Mouse (Mus musculus) lung, postnatal 4 days (tissue): ENCODE measurements at regions not wholly inside any gene's neighbourhood (a gene's known extent, or its start where the extent isn't known, plus 50 kb on each side); places are given as distances from the start of the nearest gene placed in this dataset.
"Not testable (repeated sequence)": the region's sequence is repeated elsewhere in the genome, so short reads cannot be mapped to it uniquely, and the experiment has no call there.

Experiments
- DNase-seq, 2 experiments: peaks; one replicate each; pipeline ENCODE4 v3.0.0; 2021

DNA sequence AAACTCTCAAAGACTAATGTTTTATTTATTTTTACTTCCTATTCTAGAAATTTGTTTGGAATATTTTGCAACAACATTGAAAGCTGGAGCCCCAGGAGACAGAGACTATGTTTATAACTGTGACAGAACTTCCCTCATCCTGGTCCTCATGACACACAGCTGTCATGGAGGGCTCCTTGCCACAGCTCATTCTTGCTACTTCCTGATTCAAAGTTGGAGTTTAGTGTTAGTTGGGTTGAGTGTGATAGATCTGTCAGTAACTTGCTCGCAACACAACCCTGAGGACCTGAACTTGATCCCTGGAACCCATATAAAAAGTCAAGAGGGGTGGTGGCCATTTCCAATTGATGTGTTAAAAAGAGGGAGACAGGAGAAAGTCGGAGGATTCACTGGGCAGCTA, 328.3 kb upstream of the Nox3 start:
- peak in 1 of 2 experiments; percentile 31 for DNase-seq

DNA sequence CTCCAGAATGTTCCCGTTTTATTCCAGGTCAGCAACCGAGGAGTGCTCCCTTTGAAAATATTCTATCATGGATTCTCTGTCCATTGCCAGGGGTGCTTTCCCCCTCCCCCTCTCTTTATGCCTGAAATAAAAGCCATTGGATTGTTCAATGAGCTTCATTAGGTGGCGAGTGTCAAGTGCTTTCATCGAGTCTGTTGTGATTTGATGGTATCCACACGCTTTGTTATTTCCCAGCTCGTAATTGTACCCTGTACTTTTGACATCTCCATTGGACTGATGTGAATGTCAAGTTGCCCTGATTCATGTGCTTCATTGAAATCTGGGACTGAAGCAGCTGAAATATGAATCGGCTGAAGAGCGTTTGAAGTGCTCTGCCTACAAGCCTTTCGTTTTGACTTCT, 333.1 kb upstream of the Nox3 start:
- no peak for DNase-seq

GRCm38 (mm10) chr17:4034816-4035360, 338.8 kb upstream of the Nox3 start:
- DNase-seq = no peak

- peak; percentile 22 to 54 for DNase-seq
These were observed 344.1 kb upstream of the Nox3 start for GRCm38 (mm10) chr17:4040104-4040664.

GRCm38 (mm10) chr17:4060186-4060585, 364.1 kb upstream of the Nox3 start:
- DNase-seq = not testable (repeated sequence)

GRCm38 (mm10) chr17:4073381-4073780, 377.3 kb upstream of the Nox3 start:
- no peak for DNase-seq

DNA sequence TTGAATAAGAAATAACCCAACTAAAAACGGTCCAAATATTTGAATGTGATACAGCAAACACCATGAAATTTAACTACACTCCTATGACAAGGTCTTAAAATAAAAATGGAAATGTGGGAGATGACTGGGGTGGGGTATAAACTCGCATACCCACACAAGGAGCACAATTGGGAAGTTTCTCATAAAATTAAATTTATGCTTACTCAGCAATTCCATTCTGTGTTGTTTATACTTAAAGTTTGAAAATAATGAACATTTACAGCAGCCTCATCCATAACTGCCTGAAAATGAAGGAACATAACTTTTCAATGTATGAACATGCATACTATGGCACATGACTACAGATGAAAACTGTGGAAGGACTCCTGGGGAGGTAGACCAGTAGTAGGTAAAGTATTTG, 384.5 kb upstream of the Nox3 start:
- DNase-seq = no peak

GRCm38 (mm10) chr17:4094621-4095020, 398.6 kb upstream of the Nox3 start:
- no peak for DNase-seq

DNA sequence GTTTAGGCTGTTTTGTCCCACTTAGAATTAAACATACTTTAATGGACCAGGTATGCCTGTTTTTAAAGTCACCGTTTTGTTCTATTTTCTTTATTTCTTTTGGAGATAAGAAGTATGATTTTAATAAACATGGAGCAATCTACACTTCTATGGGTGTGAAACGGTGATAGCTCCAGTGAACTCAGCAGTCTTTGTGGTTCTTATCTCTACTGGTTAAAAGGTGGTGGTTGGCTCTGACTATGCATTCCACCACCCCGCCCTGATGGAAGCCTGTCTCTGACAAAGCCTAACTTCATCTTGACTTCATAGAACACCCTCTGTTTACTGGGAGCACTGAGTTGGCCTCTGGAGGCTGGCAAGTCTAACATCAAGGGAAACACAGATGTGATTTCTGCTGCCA, 407.3 kb upstream of the Nox3 start:
- no peak for DNase-seq

- peak; percentile 11 to 27 for DNase-seq
These were observed 413.2 kb upstream of the Nox3 start for GRCm38 (mm10) chr17:4109263-4109662.

DNA sequence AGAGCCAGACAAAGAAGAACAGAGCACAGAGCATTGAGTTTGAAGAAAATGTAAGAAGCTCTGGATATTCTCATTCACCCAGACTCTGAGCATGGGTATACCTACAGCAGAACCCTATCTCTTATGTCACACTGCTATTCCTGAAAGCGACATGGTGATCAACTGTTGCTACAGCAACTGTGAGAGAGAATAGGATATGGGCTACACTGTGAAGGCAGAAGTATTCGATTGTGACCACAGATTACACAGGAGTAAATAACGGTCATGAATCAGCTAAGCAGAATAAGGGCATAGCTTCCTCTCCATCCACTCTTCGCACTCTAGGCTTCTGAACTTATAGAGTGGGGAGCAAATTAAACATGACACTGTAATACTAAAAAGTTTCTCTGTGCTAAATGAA, 417.0 kb upstream of the Nox3 start:
- no peak for DNase-seq

DNA sequence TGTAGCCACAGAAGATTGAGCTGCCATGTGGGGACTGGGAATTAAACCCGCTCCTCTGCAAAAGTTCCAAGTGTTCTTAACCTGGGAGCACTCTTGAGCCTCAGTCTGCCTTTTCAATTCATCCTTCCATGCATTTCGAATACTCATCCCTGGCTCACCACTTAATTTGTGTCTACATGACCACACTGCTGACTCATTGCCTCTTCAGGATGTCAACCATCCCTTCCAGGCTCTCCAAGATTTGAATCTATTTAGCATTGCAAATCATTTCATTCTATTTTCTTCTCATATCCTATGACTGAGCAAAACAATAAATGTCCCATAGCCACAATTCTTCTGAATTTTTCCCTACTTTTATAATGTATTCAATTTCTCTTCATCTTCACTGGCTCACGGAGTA, 420.4 kb upstream of the Nox3 start:
- no peak for DNase-seq

DNA sequence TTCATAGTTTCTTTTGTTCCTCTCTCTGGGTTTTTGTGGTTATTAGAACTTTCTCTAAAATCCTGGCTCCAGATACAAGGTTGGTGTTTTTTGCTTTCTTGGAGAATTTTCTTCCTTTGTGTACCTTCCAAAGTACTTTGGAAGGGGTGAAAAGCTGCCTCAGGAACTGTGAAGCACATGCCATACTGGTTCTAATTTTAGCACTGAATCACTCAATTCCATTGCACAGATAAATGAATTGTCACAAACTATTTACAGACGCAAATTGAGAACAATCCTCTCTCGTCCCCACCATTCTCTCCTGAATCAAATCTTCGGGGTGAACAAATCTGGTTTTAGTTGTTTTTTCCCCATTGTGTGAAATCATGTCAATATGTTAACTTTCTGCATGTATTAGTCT, 437.6 kb upstream of the Nox3 start:
- no peak for DNase-seq

GRCm38 (mm10) chr17:4163502-4163901, 467.4 kb upstream of the Nox3 start:
- no peak for DNase-seq

GRCm38 (mm10) chr17:4173951-4174361, 477.9 kb upstream of the Nox3 start:
- peak; percentile 56 to 81 for DNase-seq

- no peak for DNase-seq
These were observed 478.9 kb upstream of the Nox3 start for GRCm38 (mm10) chr17:4175006-4175405.

DNA sequence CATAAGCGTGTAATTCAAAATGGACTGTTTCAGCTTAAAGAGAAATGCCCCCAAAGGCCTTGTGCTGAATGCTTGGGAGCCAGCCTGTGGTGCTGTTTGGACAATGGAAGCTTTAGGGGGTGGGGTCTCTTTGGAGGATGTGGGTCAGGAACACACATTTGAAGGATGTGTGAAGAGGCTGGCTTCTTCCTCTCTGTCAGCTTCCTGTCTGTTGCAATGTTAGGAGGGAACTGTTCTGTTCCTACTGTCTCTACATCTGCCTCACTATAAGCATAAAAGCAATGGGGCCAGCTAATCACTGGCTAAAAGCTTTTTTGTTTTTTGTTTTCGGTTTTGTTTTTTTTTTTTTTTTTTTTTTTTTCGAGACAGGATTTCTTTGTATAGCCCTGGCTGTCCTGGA, 480.5 kb upstream of the Nox3 start:
- no peak for DNase-seq

DNA sequence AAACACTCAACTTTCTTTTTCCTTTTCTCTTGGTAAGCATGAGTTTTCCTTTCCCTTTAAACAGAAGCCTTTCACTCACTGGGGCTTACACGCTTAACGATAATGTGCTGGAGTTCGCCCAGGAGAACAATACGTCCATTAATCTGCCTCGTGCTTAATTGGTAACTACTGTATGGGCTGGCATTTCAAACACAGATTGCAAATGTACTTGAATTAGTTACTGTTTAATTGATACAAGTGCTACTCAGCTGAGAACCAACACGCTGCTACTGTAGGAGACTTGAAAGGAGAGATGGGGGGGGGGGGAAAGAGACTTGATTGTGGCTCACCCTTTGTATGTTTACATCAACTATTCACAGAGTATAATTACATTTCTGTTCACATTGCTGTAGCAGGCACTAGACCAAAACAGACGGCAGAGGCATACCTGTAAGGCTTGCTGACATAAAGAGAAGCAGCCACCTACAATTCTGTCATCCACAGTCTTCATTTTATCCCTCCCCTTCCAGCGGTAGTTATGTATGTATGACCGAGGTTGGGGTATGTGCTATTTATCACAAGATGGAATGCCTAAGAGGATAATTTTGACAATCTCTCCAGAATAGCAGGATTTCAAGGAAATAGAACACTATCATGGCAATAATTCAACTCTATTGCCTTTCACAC, 481.6 kb upstream of the Nox3 start:
- no peak for DNase-seq

GRCm38 (mm10) chr17:4179271-4179670, 483.2 kb upstream of the Nox3 start:
- DNase-seq = no peak

DNA sequence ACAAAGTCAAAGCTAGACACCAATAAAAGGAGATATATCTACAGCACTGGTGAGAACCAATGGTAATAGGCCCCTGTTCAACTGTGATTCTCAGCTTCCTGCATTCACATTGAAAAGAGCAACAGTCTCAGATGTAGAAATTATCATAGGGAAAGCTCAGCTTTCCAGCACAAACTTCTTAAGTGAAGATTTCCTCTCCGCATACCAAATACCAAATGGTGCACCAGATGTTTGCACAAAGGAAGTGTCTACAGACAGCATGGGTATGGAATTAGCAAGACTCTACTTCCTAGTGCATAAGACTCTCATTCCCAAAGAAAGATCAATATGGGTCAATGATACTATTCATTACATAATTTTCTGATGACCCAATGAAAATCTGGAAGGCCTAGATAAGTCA, 486.0 kb upstream of the Nox3 start:
- DNase-seq = no peak

GRCm38 (mm10) chr17:4186802-4187201, 490.7 kb upstream of the Nox3 start:
- peak in 1 of 2 experiments; percentile 56 for DNase-seq

GRCm38 (mm10) chr17:4187606-4188005, 491.5 kb upstream of the Nox3 start:
- no peak for DNase-seq

- peak; percentile 21 to 32 for DNase-seq
These were observed 500.9 kb upstream of the Nox3 start for GRCm38 (mm10) chr17:4196793-4197448.

- no peak for DNase-seq
These were observed 501.9 kb upstream of the Nox3 start for GRCm38 (mm10) chr17:4198001-4198400.
